Comparison of ENCODE assay signal across 10 mouse cellular contexts in genomic region chr4:106780045-106780444, GRCm38 (mm10). TPM values are rescaled to one million over a fixed set of nuclear protein-coding genes. Genes with fewer than 3 reads are reported as not detected.
A peak's percentile ranks its signal among the peaks of the same experiment; 100 is the strongest.
DNase-seq lines count a peak whose midpoint lies in the region; ATAC-seq lines count a peak whose summit lies in the region.
"Had no signal": no experiment of that assay in that cellular context is flagged by ENCODE, and none has a peak within 500 bp of the region (broad histone marks: within the 10 kb centered on the region; RNA-seq: fewer than 3 reads in every experiment).

No protein-coding gene starts in this region.

- H3K27me3 ChIP-seq in kidney, embryonic 15.5 days: no peaks in the 10 kb centered on the region
- H3K27me3 ChIP-seq in forebrain, embryonic 16.5 days (replicated peaks; ENCODE audit: control insufficient read depth, insufficient read depth, low read length): no peaks in the 10 kb centered on the region
- no peaks in the 10 kb centered on the region for H3K27me3 ChIP-seq in midbrain, embryonic 11.5 days (ENCODE audit: control insufficient read depth, insufficient read depth, low read length)

- H3K9ac ChIP-seq in kidney, embryonic 15.5 days: no peak overlapping the region
- H3K9ac ChIP-seq in forebrain, embryonic 16.5 days (replicated peaks; ENCODE audit: low read depth, low read length): no peak overlapping the region
- no peak overlapping the region for H3K9ac ChIP-seq in midbrain, embryonic 11.5 days (ENCODE audit: low read length)

- peak; percentile 22; the same call in 1 of the 2 replicates for ATAC-seq in kidney, embryonic 15.5 days (replicated peaks; ENCODE audit: low FRiP score)
- peak; percentile 66 for ATAC-seq in forebrain, embryonic 16.5 days
- ATAC-seq in midbrain, embryonic 11.5 days (ENCODE audit: low FRiP score): peak; percentile 81
- no peak for ATAC-seq in inflammation-experienced regulatory T-cells, adult 6 months

- no peak for DNase-seq in kidney, adult 8-10 months
- peak; percentile 82 for DNase-seq in embryo, embryonic 11 days
- DNase-seq in midbrain, embryonic 11.5 days (ENCODE audit: low spot score, missing footprints): peak; percentile 88
- DNase-seq in spleen, postnatal 4 days (ENCODE audit: low spot score in 2 of 2): no peak
- DNase-seq in heart, adult 18-20 months: no peak
- DNase-seq: gastrocnemius, postnatal 14 days had no signal

- H3K4me3 ChIP-seq in kidney, embryonic 15.5 days (replicated peaks): no peak overlapping the region
- H3K4me3 ChIP-seq in forebrain, embryonic 16.5 days (replicated peaks; ENCODE audit: low read length): no peak overlapping the region
- no peak overlapping the region for H3K4me3 ChIP-seq in midbrain, embryonic 11.5 days (ENCODE audit: low read depth, low read length)

- no peaks in the 10 kb centered on the region for H3K36me3 ChIP-seq in kidney, embryonic 15.5 days
- no peaks in the 10 kb centered on the region for H3K36me3 ChIP-seq in forebrain, embryonic 16.5 days (ENCODE audit: control insufficient read depth, insufficient read depth)
- no peaks in the 10 kb centered on the region for H3K36me3 ChIP-seq in midbrain, embryonic 11.5 days (ENCODE audit: control insufficient read depth, insufficient read depth, low read length)

- 34% methylated on average over 3 of the region's 3 CpGs for WGBS in kidney, embryonic 15.5 days
- WGBS in forebrain, embryonic 16.5 days: 2% methylated on average over 3 of the region's 3 CpGs
- 0% methylated on average over 3 of the region's 3 CpGs for WGBS in midbrain, embryonic 11.5 days

- H3K4me2 ChIP-seq in kidney, embryonic 15.5 days: no peak overlapping the region
- H3K4me2 ChIP-seq in forebrain, embryonic 16.5 days (ENCODE audit: low read length): no peak overlapping the region
- no peak overlapping the region for H3K4me2 ChIP-seq in midbrain, embryonic 11.5 days

- H3K27ac ChIP-seq in kidney, embryonic 15.5 days: peak overlapping the region; percentile 51
- H3K27ac ChIP-seq in forebrain, embryonic 16.5 days (ENCODE audit: low read length): no peak overlapping the region
- peak overlapping the region; percentile 23 for H3K27ac ChIP-seq in midbrain, embryonic 11.5 days (ENCODE audit: low read depth, low read length)
- H3K27ac ChIP-seq: macrophage had no signal

- H3K4me1 ChIP-seq in kidney, embryonic 15.5 days: peaks cover 47% of the 10 kb centered on the region
- peaks cover 20% of the 10 kb centered on the region for H3K4me1 ChIP-seq in forebrain, embryonic 16.5 days (replicated peaks; ENCODE audit: control insufficient read depth, insufficient read depth, low read length)
- H3K4me1 ChIP-seq in midbrain, embryonic 11.5 days (ENCODE audit: control insufficient read depth, insufficient read depth, low read length): peaks cover 30% of the 10 kb centered on the region

- H3K9me3 ChIP-seq in kidney, embryonic 15.5 days (replicated peaks): no peaks in the 10 kb centered on the region
- H3K9me3 ChIP-seq in forebrain, embryonic 16.5 days (ENCODE audit: control insufficient read depth, low read length): no peaks in the 10 kb centered on the region
- no peaks in the 10 kb centered on the region for H3K9me3 ChIP-seq in midbrain, embryonic 11.5 days (ENCODE audit: control insufficient read depth, low read length)

RNA-seq across cellular contexts. Expression of gene Acot11, which starts 24.8 kb away (rescaled TPM):
- polyA plus RNA-seq in kidney, embryonic 15.5 days (2015; fragmentation: Nextera tagmentation; extraction: Ambion mirVana): 2.7 and 3.7 TPM in 2 replicates
- 1.1 and 1.5 TPM in 2 replicates for polyA plus RNA-seq in forebrain, embryonic 16.5 days (2015; fragmentation: Nextera tagmentation; extraction: Ambion mirVana)
- polyA plus RNA-seq in midbrain, embryonic 11.5 days (2014; fragmentation: Nextera tagmentation; extraction: Ambion mirVana): 1.3 TPM in 2 replicates
- 1 to 10 TPM; 3.5 to 9.2 (median 5.8) TPM for polyA plus RNA-seq in inflammation-experienced regulatory T-cells, adult 6 months (2017; shearing (Covaris generic))
- total RNA-seq in heart, adult 18-20 months (2021): 10 to 100 TPM; 24.2 to 38.0 TPM

RNA-seq across cellular contexts. Expression of gene Fam151a, which starts 46.4 kb away (rescaled TPM):
- 5.3 and 5.7 TPM in 2 replicates for polyA plus RNA-seq in kidney, embryonic 15.5 days (2015; fragmentation: Nextera tagmentation; extraction: Ambion mirVana)
- not detected in 2 replicates for polyA plus RNA-seq in forebrain, embryonic 16.5 days (2015; fragmentation: Nextera tagmentation; extraction: Ambion mirVana)
- not detected in 2 replicates for polyA plus RNA-seq in midbrain, embryonic 11.5 days (2014; fragmentation: Nextera tagmentation; extraction: Ambion mirVana)
- not detected for polyA plus RNA-seq in inflammation-experienced regulatory T-cells, adult 6 months (2017; shearing (Covaris generic))
- total RNA-seq in heart, adult 18-20 months (2021): under 1 TPM; 0.27 to 0.51 TPM
- total RNA-seq: gastrocnemius, postnatal 14 days had no signal
- polyA plus RNA-seq: macrophage had no signal

RNA-seq across cellular contexts. Expression of gene Mroh7, which starts 49.3 kb away (rescaled TPM):
- polyA plus RNA-seq in kidney, embryonic 15.5 days (2015; fragmentation: Nextera tagmentation; extraction: Ambion mirVana): 0.52 and 0.57 TPM in 2 replicates
- 0.29 and 0.38 TPM in 2 replicates for polyA plus RNA-seq in forebrain, embryonic 16.5 days (2015; fragmentation: Nextera tagmentation; extraction: Ambion mirVana)
- polyA plus RNA-seq in midbrain, embryonic 11.5 days (2014; fragmentation: Nextera tagmentation; extraction: Ambion mirVana): 0.07 TPM in 1 of 2 replicates, not detected in the other
- polyA plus RNA-seq in inflammation-experienced regulatory T-cells, adult 6 months (2017; shearing (Covaris generic)): not detected
- total RNA-seq in heart, adult 18-20 months (2021): under 1 TPM; 0.07 to 0.49 TPM
- polyA plus RNA-seq: macrophage had no signal

Comparison
In these comparisons a context has a peak if more than half of its experiments do, and no peak if none do; other contexts are left out.
1. DNase-seq: peak in embryo, embryonic 11 days (single experiment) and midbrain, embryonic 11.5 days (single experiment); none in kidney, adult 8-10 months (0 of 2), spleen, postnatal 4 days (0 of 2) and heart, adult 18-20 months (0 of 2).